Mouse (Mus musculus): ENCODE data around the gene Rhox3g. TPM values are rescaled to one million over a fixed set of nuclear protein-coding genes. Genes with fewer than 3 reads are reported as not detected.

Gene Rhox3g
- polyA plus RNA-seq, 2 experiments = not detected

Other genes starting within 250 kb of the Rhox3g start
- not detected in 2 replicates for gene Rhox3a2, start 248.6 kb downstream of the Rhox3g start, polyA plus RNA-seq (2012; rRNA removed)
- not detected in 2 replicates for gene Rhox3a2, start 248.6 kb downstream of the Rhox3g start, polyA plus RNA-seq (2014; fragmentation: Nextera tagmentation; extraction: Ambion mirVana)
- not detected in 2 replicates for gene Rhox4a2, start 237.8 kb downstream of the Rhox3g start, polyA plus RNA-seq (2012; rRNA removed)
- not detected in 2 replicates for gene Rhox4a2, start 237.8 kb downstream of the Rhox3g start, polyA plus RNA-seq (2014; fragmentation: Nextera tagmentation; extraction: Ambion mirVana)
- gene Rhox2b, start 216.5 kb downstream of the Rhox3g start, polyA plus RNA-seq (2012; rRNA removed) = not detected in 2 replicates
- not detected in 2 replicates for gene Rhox2b, start 216.5 kb downstream of the Rhox3g start, polyA plus RNA-seq (2014; fragmentation: Nextera tagmentation; extraction: Ambion mirVana)
- gene Rhox4b, start 196.1 kb downstream of the Rhox3g start, polyA plus RNA-seq (2012; rRNA removed) = not detected in 2 replicates
- not detected in 2 replicates for gene Rhox4b, start 196.1 kb downstream of the Rhox3g start, polyA plus RNA-seq (2014; fragmentation: Nextera tagmentation; extraction: Ambion mirVana)
- not detected in 2 replicates for gene Rhox2c, start 174.9 kb downstream of the Rhox3g start, polyA plus RNA-seq (2012; rRNA removed)
- gene Rhox2c, start 174.9 kb downstream of the Rhox3g start, polyA plus RNA-seq (2014; fragmentation: Nextera tagmentation; extraction: Ambion mirVana) = not detected in 2 replicates
- not detected in 2 replicates for gene Rhox3c, start 170.0 kb downstream of the Rhox3g start, polyA plus RNA-seq (2012; rRNA removed)
- gene Rhox3c, start 170.0 kb downstream of the Rhox3g start, polyA plus RNA-seq (2014; fragmentation: Nextera tagmentation; extraction: Ambion mirVana) = not detected in 2 replicates
- gene Rhox4c, start 148.3 kb downstream of the Rhox3g start, polyA plus RNA-seq (2012; rRNA removed) = not detected in 2 replicates
- gene Rhox4c, start 148.3 kb downstream of the Rhox3g start, polyA plus RNA-seq (2014; fragmentation: Nextera tagmentation; extraction: Ambion mirVana) = not detected in 2 replicates
- gene Rhox2d, start 135.2 kb downstream of the Rhox3g start, polyA plus RNA-seq (2012; rRNA removed) = not detected in 2 replicates
- gene Rhox2d, start 135.2 kb downstream of the Rhox3g start, polyA plus RNA-seq (2014; fragmentation: Nextera tagmentation; extraction: Ambion mirVana) = not detected in 2 replicates
- not detected in 2 replicates for gene Rhox4d, start 114.3 kb downstream of the Rhox3g start, polyA plus RNA-seq (2012; rRNA removed)
- not detected in 2 replicates for gene Rhox4d, start 114.3 kb downstream of the Rhox3g start, polyA plus RNA-seq (2014; fragmentation: Nextera tagmentation; extraction: Ambion mirVana)
- not detected in 2 replicates for gene Rhox2e, start 98.2 kb downstream of the Rhox3g start, polyA plus RNA-seq (2012; rRNA removed)
- gene Rhox2e, start 98.2 kb downstream of the Rhox3g start, polyA plus RNA-seq (2014; fragmentation: Nextera tagmentation; extraction: Ambion mirVana) = not detected in 2 replicates
- not detected in 2 replicates for gene Rhox3e, start 86.6 kb downstream of the Rhox3g start, polyA plus RNA-seq (2012; rRNA removed)
- not detected in 2 replicates for gene Rhox3e, start 86.6 kb downstream of the Rhox3g start, polyA plus RNA-seq (2014; fragmentation: Nextera tagmentation; extraction: Ambion mirVana)
- not detected in 2 replicates for gene Rhox4e, start 71.2 kb downstream of the Rhox3g start, polyA plus RNA-seq (2012; rRNA removed)
- gene Rhox4e, start 71.2 kb downstream of the Rhox3g start, polyA plus RNA-seq (2014; fragmentation: Nextera tagmentation; extraction: Ambion mirVana) = not detected in 2 replicates
- not detected in 2 replicates for gene Rhox2f, start 57.2 kb downstream of the Rhox3g start, polyA plus RNA-seq (2012; rRNA removed)
- not detected in 2 replicates for gene Rhox2f, start 57.2 kb downstream of the Rhox3g start, polyA plus RNA-seq (2014; fragmentation: Nextera tagmentation; extraction: Ambion mirVana)
- gene Rhox3f, start 47.6 kb downstream of the Rhox3g start, polyA plus RNA-seq (2012; rRNA removed) = not detected in 2 replicates
- gene Rhox3f, start 47.6 kb downstream of the Rhox3g start, polyA plus RNA-seq (2014; fragmentation: Nextera tagmentation; extraction: Ambion mirVana) = not detected in 2 replicates
- gene Rhox4f, start 20.9 kb downstream of the Rhox3g start, polyA plus RNA-seq (2012; rRNA removed) = not detected in 2 replicates
- gene Rhox4f, start 20.9 kb downstream of the Rhox3g start, polyA plus RNA-seq (2014; fragmentation: Nextera tagmentation; extraction: Ambion mirVana) = not detected in 2 replicates
- not detected in 2 replicates for gene Rhox2g, start 14.9 kb upstream of the Rhox3g start, polyA plus RNA-seq (2012; rRNA removed)
- gene Rhox2g, start 14.9 kb upstream of the Rhox3g start, polyA plus RNA-seq (2014; fragmentation: Nextera tagmentation; extraction: Ambion mirVana) = not detected in 2 replicates
- gene Rhox4g, start 22.7 kb upstream of the Rhox3g start, polyA plus RNA-seq (2012; rRNA removed) = not detected in 2 replicates
- gene Rhox4g, start 22.7 kb upstream of the Rhox3g start, polyA plus RNA-seq (2014; fragmentation: Nextera tagmentation; extraction: Ambion mirVana) = not detected in 2 replicates
- gene Rhox3h, start 40.2 kb upstream of the Rhox3g start, polyA plus RNA-seq (2012; rRNA removed) = not detected in 2 replicates
- not detected in 2 replicates for gene Rhox3h, start 40.2 kb upstream of the Rhox3g start, polyA plus RNA-seq (2014; fragmentation: Nextera tagmentation; extraction: Ambion mirVana)
- not detected in 2 replicates for gene Rhox2h, start 44.7 kb upstream of the Rhox3g start, polyA plus RNA-seq (2012; rRNA removed)
- not detected in 2 replicates for gene Rhox2h, start 44.7 kb upstream of the Rhox3g start, polyA plus RNA-seq (2014; fragmentation: Nextera tagmentation; extraction: Ambion mirVana)
- 0.47 and 1.2 TPM in 2 replicates for gene Rhox5, start 176.2 kb upstream of the Rhox3g start, polyA plus RNA-seq (2012; rRNA removed)
- gene Rhox5, start 176.2 kb upstream of the Rhox3g start, polyA plus RNA-seq (2014; fragmentation: Nextera tagmentation; extraction: Ambion mirVana) = 1.3 TPM in 2 replicates
- gene Rhox6, start 198.3 kb upstream of the Rhox3g start, polyA plus RNA-seq (2012; rRNA removed) = not detected in 2 replicates
- not detected in 2 replicates for gene Rhox6, start 198.3 kb upstream of the Rhox3g start, polyA plus RNA-seq (2014; fragmentation: Nextera tagmentation; extraction: Ambion mirVana)
- not detected in 2 replicates for gene Rhox7a, start 203.1 kb upstream of the Rhox3g start, polyA plus RNA-seq (2012; rRNA removed)
- not detected in 2 replicates for gene Rhox7a, start 203.1 kb upstream of the Rhox3g start, polyA plus RNA-seq (2014; fragmentation: Nextera tagmentation; extraction: Ambion mirVana)

Measured in liver, embryonic 14.5 days (tissue).